Mouse (Mus musculus) liver, embryonic 13.5 days (tissue): ENCODE results near the gene Synrg. TPM values are rescaled to one million over a fixed set of nuclear protein-coding genes. Genes with fewer than 3 reads are reported as not detected.

Experiments
- ATAC-seq: fragments of 200-750 bp; cut with Nextera tagmentation; 2 replicates; pipeline ENCODE4 v1.8.0; 2017; ENCODE audit warnings: low read depth, mild to moderate bottlenecking, moderate number of reproducible peaks, moderate library complexity
- DNase-seq: peaks from one replicate; pipeline ENCODE4 v3.0.0; 2022
- H3K27ac ChIP-seq: fragments of 300-500 bp; sonication (generic); 2 replicates; pipeline ENCODE4 v1.5.1; 2015; ENCODE audit warnings: moderate library complexity, mild to moderate bottlenecking, inconsistent platforms
- H3K27me3 ChIP-seq: fragments of 300-500 bp; sonication (generic); 2 replicates; pipeline ENCODE4 v1.6.1; 2015; ENCODE audit warnings: mild to moderate bottlenecking, inconsistent platforms
- H3K36me3 ChIP-seq: fragments of 300-500 bp; sonication (generic); 2 replicates; pipeline ENCODE4 v1.6.1; 2015; ENCODE audit warnings: mild to moderate bottlenecking, inconsistent platforms
- H3K4me1 ChIP-seq: fragments of 300-500 bp; sonication (generic); replicated peaks from 2 replicates; pipeline ENCODE4 v1.6.1; 2015; ENCODE audit warnings: inconsistent platforms
- H3K4me2 ChIP-seq: fragments of 300-500 bp; sonication (generic); 2 replicates; pipeline ENCODE4 v1.6.1; 2015; ENCODE audit warnings: inconsistent platforms, mild to moderate bottlenecking, moderate library complexity
- H3K4me3 ChIP-seq: fragments of 300-500 bp; sonication (generic); replicated peaks from 2 replicates; pipeline ENCODE4 v1.5.1; 2015; ENCODE audit warnings: mild to moderate bottlenecking, inconsistent platforms
- H3K9ac ChIP-seq: fragments of 300-500 bp; sonication (generic); 2 replicates; pipeline ENCODE4 v1.6.1; 2015; ENCODE audit warnings: mild to moderate bottlenecking, inconsistent platforms
- H3K9me3 ChIP-seq: fragments of 300-500 bp; sonication (generic); replicated peaks from 2 replicates; pipeline ENCODE4 v1.6.1; 2016; ENCODE audit warnings: inconsistent platforms
- WGBS: fragments of 180-500 bp; shearing (Covaris S2); methylation state at CpG from one replicate; pipeline ENCODE4 v1.1.7; 2015; ENCODE audit not compliant: insufficient replicate concordance; 5-methylcytosine and 5-hydroxymethylcytosine counted together
- polyA plus RNA-seq: library from polyadenylated mRNA; unstranded; fragments of >200 nt; fragmentation: Nextera tagmentation; extraction: Ambion mirVana; gene quantifications from 2 replicates; pipeline ENCODE4 v1.2.1, GENCODE M21; 2015

The Synrg gene
- polyA plus RNA-seq, 1 experiment from 2014 or later: 5.8 TPM

DNA sequence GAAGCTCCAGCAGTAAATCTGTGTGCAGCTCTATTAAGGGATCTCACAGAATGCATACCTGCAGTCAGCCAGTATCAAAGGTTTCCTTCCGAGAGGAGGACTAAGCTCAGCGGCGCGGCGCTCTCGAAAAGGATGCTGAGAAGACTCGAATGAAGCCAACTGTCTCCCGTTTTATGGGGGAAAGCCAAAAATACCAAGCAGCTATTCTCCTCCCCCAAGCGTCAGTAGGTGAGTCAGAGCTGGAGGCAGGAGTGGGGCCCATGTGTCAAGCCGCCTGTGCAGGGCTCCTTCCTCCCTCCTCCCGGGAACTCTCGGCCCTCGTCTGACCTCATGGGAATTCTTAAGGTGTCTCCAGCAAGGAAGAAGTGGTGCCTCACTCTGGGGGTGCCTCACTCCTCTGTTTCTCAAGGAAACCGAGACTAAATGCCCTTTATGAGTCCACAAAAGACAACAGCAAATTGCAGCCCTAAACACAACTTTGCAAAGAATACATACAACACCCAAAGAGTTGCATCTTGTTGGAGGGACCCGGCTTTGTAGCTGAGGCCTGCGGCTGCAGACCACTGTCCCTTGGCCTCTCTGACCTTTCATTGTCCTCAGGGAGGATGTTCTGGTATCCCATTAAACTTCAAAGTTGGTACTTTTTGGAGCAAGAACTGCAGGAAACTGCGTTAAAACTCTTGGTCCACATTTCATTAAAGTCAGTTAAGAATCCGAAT is 102.9 kb downstream of the Synrg start:
- Histone ChIP-seq H3K27me3 (peaks cover 78% of the 10 kb centered on the region), H3K36me3 (no peaks in the 10 kb centered on the region), H3K4me3 (peak overlapping the region; percentile 62), H3K4me1 (peaks cover 26% of the 10 kb centered on the region), H3K27ac (no peak overlapping the region), H3K9me3 (no peaks in the 10 kb centered on the region), H3K4me2 (peak overlapping the region; percentile 77; the same call in 1 of the 2 replicates), H3K9ac (no peak overlapping the region)
- DNase-seq (no peak), ATAC-seq (no peak)
- WGBS: 13% methylated on average over 18 of the region's 18 CpGs

DNA sequence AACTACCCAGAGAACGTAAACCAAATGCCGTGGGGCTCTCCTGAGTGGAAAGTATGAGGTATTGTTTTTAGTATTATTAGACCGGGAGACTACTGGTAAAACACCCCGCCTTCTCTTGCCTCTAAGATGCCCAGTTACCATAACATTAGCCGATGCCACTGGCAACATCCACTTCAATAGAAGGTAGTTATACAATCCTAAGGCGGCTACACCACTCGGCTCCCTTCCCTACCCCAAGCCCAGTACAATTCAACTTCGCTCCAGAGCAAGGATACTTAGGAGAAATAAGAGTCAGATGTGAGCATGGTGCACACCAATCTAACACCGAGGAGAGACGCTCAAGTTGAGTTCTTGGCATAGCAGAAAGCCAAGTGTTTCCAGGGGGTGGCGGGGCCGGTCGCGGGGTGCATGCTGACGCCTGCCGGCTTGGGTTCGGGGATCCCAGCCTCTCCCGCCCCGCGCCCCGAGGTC is 103.5 kb downstream of the Synrg start:
- Histone ChIP-seq H3K9me3 (no peaks in the 10 kb centered on the region), H3K27ac (no peak overlapping the region), H3K36me3 (no peaks in the 10 kb centered on the region), H3K27me3 (peaks cover 80% of the 10 kb centered on the region), H3K4me3 (peak overlapping the region; percentile 62), H3K4me2 (peak overlapping the region; percentile 77), H3K9ac (peak overlapping the region; percentile 49), H3K4me1 (peaks cover 26% of the 10 kb centered on the region)
- DNase-seq (no peak), ATAC-seq (no peak)
- 5% methylated on average over 21 of the region's 21 CpGs for WGBS

DNA sequence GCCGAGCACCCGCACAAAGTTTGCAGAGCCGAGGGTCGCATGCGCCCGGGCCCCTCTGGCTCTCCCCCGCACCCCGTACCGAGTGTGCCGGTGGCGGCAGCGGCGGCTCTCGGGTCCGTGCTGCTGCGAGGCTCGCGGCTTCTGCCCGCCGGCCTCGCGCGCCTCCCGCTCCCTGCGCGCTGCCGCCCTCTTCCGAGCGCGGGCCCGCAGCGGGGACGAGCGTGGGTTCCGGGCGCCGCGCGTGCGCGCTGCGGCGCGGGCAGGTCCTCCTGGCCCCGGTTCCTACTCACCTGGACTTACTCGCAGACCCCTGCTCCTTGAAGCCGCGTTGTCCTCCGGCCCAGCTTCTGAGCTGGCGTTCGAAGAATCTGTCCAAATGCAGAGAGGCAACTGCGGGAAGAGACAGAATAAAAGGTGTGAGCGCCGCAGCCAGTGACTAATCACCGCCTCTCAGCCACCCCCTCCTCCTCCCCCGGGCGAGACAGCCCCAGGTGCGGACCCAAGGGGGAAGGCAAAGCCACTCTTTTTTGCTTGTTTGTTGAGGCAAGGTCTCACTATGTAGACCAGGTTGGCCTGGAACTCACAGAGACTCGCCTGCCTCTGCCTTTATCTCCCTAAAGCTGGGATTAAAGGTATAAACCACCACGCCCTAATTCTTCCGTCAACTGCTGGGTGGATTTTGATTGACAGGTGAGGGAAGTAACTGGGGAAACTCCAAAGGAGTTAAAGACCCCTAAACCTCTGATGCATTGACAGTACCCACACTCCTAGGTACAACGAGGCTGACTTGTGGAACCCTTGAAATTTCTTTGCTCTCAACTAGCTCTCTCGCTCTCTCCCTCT is 104.2 kb downstream of the Synrg start:
- H3K4me2 ChIP-seq: peak overlapping the region; percentile 77
- H3K27me3 ChIP-seq: peaks cover 79% of the 10 kb centered on the region
- WGBS: 1% methylated on average over 62 of the region's 63 CpGs
- no peak overlapping the region for H3K27ac ChIP-seq
- H3K9ac ChIP-seq: peak overlapping the region; percentile 49
- ATAC-seq (0 out of 2 replicates have a peak, but pooled peaks have one; percentile 36), DNase-seq (no peak)
- no peaks in the 10 kb centered on the region for H3K9me3 ChIP-seq
- H3K4me1 ChIP-seq: peaks cover 26% of the 10 kb centered on the region
- H3K4me3 ChIP-seq: peak overlapping the region; percentile 62
- H3K36me3 ChIP-seq: no peaks in the 10 kb centered on the region

DNA sequence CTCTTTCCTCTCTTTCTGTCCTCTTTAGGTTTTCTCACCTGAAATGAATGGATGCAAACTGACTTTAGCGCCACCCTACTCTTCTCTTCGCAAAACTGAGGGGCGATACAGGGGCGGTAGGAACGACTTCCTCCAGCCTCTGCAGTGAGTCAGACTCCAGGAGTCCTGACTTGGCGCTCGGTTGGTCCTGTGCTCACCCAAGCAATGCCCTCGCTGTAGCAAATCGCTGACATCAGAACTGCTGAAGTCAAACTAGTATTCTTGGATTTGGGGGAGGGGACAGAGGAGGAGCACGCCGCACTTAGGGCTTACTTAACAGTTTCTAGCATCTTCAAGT is 104.8 kb downstream of the Synrg start, which contains the start of gene Dusp14:
TSS of gene Dusp14 (minus strand) at position 228 of the 337 bp plus-strand sequence.
- ATAC-seq (no peak), DNase-seq (no peak)
- peak within 1 kb of the TSS; percentile 62 for H3K4me3 ChIP-seq
- H3K9ac ChIP-seq: peak within 1 kb of the TSS; percentile 49
- peaks cover 26% of the 10 kb centered on the region for H3K4me1 ChIP-seq
- H3K4me2 ChIP-seq: peak within 1 kb of the TSS; percentile 77
- WGBS: 7% methylated on average over 11 of the region's 11 CpGs
- H3K36me3 ChIP-seq: no peaks in the 10 kb centered on the region
- no peak within 1 kb of the TSS for H3K27ac ChIP-seq
- H3K9me3 ChIP-seq: no peaks in the 10 kb centered on the region
- H3K27me3 ChIP-seq: peaks cover 74% of the 10 kb centered on the region

DNA sequence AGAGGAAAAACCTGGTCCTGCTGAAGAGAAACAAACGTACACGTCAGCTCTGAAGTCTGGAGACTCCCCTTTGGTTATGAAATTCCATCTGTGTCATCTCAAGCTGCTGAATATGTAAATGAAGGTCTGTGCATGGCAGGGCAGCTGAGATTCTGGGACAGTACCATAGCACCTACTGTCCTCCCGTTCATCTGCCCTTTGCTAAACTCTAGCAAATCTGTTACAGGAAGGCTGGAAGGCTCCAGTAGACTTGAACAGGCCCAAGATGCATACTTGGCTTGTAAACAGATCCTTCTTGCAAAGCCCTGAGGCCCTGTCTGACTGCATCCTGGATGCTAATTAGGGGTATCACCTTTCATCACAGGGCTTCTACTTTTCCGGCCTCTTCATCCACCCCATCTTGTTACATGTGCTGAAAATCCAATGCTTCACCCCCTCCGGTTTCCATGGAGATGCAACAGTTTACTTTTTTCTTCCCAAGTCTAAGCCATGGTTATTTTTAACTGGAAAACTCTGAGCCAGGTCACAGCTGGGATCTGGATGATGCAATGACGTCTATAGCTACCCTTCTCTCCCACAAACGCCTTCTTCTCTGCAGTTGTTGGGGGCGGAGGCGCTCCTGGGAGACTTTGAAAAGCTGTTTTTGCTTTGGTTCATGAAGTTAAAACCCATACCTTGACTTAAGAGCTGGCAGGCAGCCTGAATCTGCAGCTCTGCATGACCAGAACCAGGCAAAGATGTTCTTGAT is 108.8 kb downstream of the Synrg start:
- no peak overlapping the region for H3K4me2 ChIP-seq
- 46% methylated on average over 9 of the region's 9 CpGs for WGBS
- no peak for DNase-seq
- H3K36me3 ChIP-seq: no peaks in the 10 kb centered on the region
- H3K27ac ChIP-seq: no peak overlapping the region
- H3K4me3 ChIP-seq: no peak overlapping the region
- peaks cover 36% of the 10 kb centered on the region for H3K27me3 ChIP-seq
- peaks cover 6% of the 10 kb centered on the region; the same call in 1 of the 2 replicates for H3K4me1 ChIP-seq
- ATAC-seq: no peak
- H3K9me3 ChIP-seq: no peaks in the 10 kb centered on the region
- no peak overlapping the region for H3K9ac ChIP-seq

DNA sequence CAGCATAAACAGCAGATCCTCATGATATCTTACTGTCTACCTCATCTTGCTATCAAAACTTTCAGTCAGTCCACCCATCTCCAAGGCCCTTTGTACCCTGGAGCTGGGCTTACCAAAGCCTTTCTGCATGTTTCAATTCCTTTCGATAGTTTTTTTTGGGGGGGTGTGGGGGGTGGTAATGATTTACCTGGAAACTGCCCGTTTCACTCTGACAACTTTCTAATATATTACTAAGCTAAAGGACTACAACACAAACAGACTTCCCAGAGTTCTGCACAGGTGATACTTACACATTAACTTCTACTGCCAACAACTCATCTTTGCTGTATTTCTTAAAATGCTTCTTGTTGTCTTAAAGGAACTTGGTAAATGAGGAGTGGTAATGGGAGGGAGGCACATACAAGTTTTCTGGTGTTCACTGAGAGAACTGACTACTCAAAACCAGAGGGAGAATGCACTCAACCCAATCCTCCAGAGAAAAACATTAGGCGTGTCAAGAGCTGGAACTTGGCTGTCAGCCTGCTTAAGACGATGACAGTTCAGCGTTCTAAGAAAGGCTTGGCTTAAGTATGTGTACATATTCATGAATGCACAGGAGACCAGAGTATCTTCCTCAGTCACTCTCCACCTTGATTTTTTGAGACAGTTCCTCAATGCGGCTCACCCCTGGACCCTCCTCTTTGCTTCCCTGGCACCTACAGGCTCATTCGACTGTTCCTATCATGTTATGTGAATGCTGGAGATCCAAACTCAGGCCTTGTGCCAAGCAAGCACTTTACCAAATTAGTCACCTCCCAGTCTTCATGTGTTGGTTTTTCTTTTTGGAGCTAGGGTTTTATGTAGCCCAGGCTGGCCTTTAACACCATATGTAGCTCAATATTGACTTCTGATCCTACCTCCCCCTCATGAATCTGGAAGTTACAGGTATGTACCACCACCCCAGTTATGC is 109.9 kb downstream of the Synrg start:
- ATAC-seq: no peak
- DNase-seq: no peak
- H3K27me3 ChIP-seq: peaks cover 26% of the 10 kb centered on the region
- H3K9ac ChIP-seq: no peak overlapping the region
- no peaks in the 10 kb centered on the region for H3K4me1 ChIP-seq
- WGBS: 66% methylated on average over 7 of the region's 7 CpGs
- no peak overlapping the region for H3K4me3 ChIP-seq
- H3K4me2 ChIP-seq: no peak overlapping the region
- H3K27ac ChIP-seq: no peak overlapping the region
- H3K36me3 ChIP-seq: peaks cover 4% of the 10 kb centered on the region; the same call in 1 of the 2 replicates
- no peaks in the 10 kb centered on the region for H3K9me3 ChIP-seq

DNA sequence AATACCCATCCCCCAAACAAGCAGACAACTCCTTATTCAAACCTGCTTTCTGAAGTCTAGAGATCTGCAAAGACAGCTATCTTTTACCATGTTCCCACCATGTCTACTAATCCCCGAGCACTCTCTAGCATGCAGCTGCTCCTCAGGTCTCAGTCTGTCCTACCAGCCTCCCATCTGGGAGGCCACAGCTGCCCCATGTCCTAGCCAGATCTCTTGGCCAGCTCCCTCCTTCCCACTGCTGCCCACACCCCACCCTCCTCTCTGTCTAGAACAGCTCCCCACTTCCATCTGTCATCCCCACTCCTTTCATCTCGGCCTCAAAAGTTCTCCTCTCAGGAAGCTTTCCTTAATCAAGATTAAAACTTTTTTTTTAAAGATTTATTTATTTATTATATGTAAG is 112.8 kb downstream of the Synrg start:
- H3K4me1 ChIP-seq: no peaks in the 10 kb centered on the region
- H3K27me3 ChIP-seq: peaks cover 2% of the 10 kb centered on the region; the same call in 1 of the 2 replicates
- peaks cover 16% of the 10 kb centered on the region for H3K36me3 ChIP-seq
- WGBS: 61% methylated on average over 2 of the region's 2 CpGs
- H3K4me3 ChIP-seq: no peak overlapping the region
- no peak overlapping the region for H3K9ac ChIP-seq
- DNase-seq (no peak), ATAC-seq (no peak)
- no peaks in the 10 kb centered on the region for H3K9me3 ChIP-seq
- no peak overlapping the region for H3K27ac ChIP-seq
- H3K4me2 ChIP-seq: no peak overlapping the region

DNA sequence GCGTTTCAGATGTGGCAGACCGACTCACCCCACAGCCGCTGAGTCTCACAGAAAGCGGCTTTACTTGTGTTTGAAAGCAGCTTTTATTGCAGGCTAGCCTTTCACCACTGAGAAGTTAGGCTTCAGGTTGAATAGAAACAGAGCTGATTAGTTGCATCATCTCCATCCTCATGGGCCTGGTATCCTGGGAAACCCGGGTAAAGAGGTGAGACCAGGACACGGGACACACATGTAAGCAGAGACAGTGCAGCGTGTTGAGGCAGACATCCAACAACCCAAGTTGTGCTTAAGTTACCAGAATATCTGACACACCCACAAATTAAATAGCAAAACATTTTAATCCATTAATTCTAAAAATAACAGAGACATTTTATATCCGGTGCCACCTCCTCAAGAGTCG is 114.4 kb downstream of the Synrg start:
- Histone ChIP-seq H3K9ac (no peak overlapping the region), H3K4me2 (no peak overlapping the region), H3K4me3 (no peak overlapping the region), H3K27me3 (no peaks in the 10 kb centered on the region), H3K36me3 (peaks cover 20% of the 10 kb centered on the region), H3K9me3 (no peaks in the 10 kb centered on the region), H3K4me1 (no peaks in the 10 kb centered on the region), H3K27ac (no peak overlapping the region)
- 82% methylated on average over 9 of the region's 9 CpGs for WGBS
- DNase-seq (no peak), ATAC-seq (no peak)

DNA sequence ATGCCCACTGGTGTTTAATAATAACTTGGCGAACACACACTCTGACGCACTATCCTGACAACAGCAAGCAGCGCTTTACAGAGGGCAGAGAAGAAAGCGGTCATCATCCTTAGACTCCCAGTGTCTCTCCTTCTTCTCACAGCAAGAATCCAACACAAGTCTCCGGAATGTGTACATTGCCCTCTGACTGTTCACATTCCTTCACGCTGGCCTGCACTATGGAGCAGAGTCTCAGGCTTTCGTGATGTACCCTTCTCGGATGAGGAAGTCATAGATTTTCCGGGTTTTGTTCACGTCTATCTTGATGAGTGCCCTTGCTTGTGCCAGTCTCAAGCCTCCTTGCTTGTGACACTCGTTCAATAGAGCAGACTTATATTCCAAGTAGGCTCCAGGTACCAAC is 115.1 kb downstream of the Synrg start:
- Histone ChIP-seq H3K4me2 (no peak overlapping the region), H3K36me3 (peaks cover 20% of the 10 kb centered on the region), H3K9ac (no peak overlapping the region), H3K9me3 (no peaks in the 10 kb centered on the region), H3K27me3 (no peaks in the 10 kb centered on the region), H3K27ac (no peak overlapping the region), H3K4me1 (no peaks in the 10 kb centered on the region), H3K4me3 (no peak overlapping the region)
- DNase-seq: no peak
- no peak for ATAC-seq
- 80% methylated on average over 11 of the region's 11 CpGs for WGBS

DNA sequence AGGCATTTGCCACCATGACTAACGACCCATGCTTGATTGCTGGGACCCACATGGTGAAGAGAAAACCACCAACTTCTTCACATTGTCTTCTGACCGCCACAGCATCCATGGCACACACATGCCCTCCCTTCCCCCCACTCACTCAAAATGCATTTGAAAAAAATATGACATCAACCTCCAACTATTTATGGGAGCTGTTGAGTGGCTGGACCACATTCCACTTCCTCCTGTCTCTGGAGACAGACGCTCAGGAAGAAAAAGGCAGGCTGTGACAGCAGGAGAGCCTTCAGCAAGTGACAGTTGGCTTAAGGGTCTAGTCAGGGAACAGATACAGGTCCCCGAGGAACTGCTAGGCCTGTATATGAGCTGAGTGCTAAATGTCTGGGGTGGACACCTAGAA is 115.7 kb downstream of the Synrg start:
- ATAC-seq (no peak), DNase-seq (no peak)
- no peak overlapping the region for H3K27ac ChIP-seq
- H3K4me3 ChIP-seq: no peak overlapping the region
- H3K9me3 ChIP-seq: no peaks in the 10 kb centered on the region
- peaks cover 20% of the 10 kb centered on the region for H3K36me3 ChIP-seq
- no peak overlapping the region for H3K4me2 ChIP-seq
- no peaks in the 10 kb centered on the region for H3K27me3 ChIP-seq
- H3K9ac ChIP-seq: no peak overlapping the region
- no peaks in the 10 kb centered on the region for H3K4me1 ChIP-seq
- 62% methylated on average over 4 of the region's 4 CpGs for WGBS
